Mouse (Mus musculus) bone marrow macrophage, adult 2 months (primary cell): ENCODE measurements around the gene AC109138.7.

Experiments used
- CTCF ChIP-seq: IDR thresholded peaks from 2 replicates; pipeline ENCODE4 v1.5.1; 2012; ENCODE audit warnings: low read depth, mild to moderate bottlenecking, low read length, moderate library complexity
- POLR2A ChIP-seq: IDR thresholded peaks from 2 replicates; pipeline ENCODE4 v1.6.1; 2012; ENCODE audit warnings: mild to moderate bottlenecking, low read depth, low read length, borderline replicate concordance

DNA sequence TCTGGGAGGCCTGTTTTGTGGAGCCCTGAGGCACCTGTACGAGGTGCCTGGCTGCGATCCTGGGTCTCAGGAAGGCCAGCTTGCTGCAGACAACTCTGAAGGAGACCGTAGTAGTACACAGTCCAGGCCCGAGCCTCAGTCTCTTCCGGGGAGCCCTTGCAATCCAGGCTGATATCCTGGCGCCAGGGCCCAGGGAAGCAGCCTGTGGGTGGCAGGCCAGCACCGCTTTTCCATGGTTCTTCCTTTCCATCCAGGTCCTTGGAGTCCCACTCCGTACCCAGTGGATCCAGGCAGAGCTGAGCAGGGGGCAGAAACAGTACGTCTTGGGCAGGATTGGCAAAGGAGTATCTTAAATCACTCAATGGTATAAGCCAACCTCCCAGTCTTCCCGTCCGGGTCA lies 41.2 kb upstream of the AC109138.7 start:
- TF ChIP-seq CTCF (no peak), POLR2A (no peak)
